Comparison of ENCODE assay signal across 20 mouse cellular contexts in the genomic region with DNA sequence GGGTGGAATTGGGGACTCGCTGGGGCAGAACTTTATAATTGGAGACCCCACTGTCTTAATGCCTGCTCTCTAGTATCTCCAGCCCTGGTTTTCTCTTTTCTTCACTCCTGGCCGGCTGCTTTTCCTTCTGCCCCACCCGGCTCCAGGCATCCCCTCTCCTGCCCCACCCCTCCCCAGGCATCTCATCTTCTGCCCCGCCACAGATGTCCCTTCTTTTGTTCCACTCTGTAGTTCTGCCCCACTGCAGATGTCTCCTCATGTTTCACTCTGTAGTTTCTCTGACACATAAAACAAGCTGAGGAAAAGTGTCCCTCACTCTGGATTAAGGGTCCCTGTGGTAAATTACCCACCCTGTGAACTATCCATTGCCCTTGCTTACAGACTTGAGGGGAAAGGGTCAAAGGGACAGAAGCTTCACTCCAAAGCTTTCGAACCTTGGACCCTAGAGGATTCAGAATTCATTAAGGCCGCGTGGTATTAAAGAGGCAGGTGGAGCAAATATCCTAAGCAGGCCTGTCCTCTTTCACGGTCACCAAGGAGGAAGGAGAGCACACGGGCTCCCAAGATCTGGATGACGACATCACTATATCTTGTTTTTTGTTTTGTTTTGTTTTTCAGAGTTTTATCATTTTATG. TPM values are rescaled to one million over a fixed set of nuclear protein-coding genes. Genes with fewer than 3 reads are reported as not detected.
DNase-seq lines count a peak whose midpoint lies in the region; ATAC-seq and TF ChIP-seq lines count a peak whose summit lies in the region.
"Had no signal": no experiment of that assay in that cellular context is flagged by ENCODE, and none has a peak within 500 bp of the region (broad histone marks: within the 10 kb centered on the region; RNA-seq: fewer than 3 reads in every experiment).

No protein-coding gene starts in this region.

- no peak overlapping the region for H3ac ChIP-seq in myocyte (ENCODE audit: control insufficient read depth, insufficient read length)

- no peaks in the 10 kb centered on the region for H3K27me3 ChIP-seq in kidney, embryonic 14.5 days (ENCODE audit: control insufficient read depth, insufficient read depth, low read length)
- no peaks in the 10 kb centered on the region for H3K27me3 ChIP-seq in myocyte (ENCODE audit: control insufficient read depth, insufficient read depth, insufficient read length)
- H3K27me3 ChIP-seq in heart, embryonic 11.5 days (ENCODE audit: control insufficient read depth, insufficient read depth, low read length) = no peaks in the 10 kb centered on the region
- H3K27me3 ChIP-seq: heart, embryonic 15.5 days; hindbrain, embryonic 15.5 days had no signal

- intact Hi-C loops in left cerebral cortex, postnatal 36 days (cut with DNase I) = no loop called here

- no peak for TF ChIP-seq POLR2A in myocyte (IDR thresholded peaks at IDR 0.05; ENCODE audit: insufficient read length, low read depth)

- no peaks in the 10 kb centered on the region for H3K4me1 ChIP-seq in kidney, embryonic 14.5 days (ENCODE audit: control insufficient read depth, insufficient read depth, low read length)
- H3K4me1 ChIP-seq in heart, embryonic 11.5 days (ENCODE audit: control insufficient read depth, insufficient read depth, low read length) = no peaks in the 10 kb centered on the region
- H3K4me1 ChIP-seq: hindbrain, embryonic 15.5 days had no signal

- no peak overlapping the region for H3K27ac ChIP-seq in kidney, embryonic 14.5 days (ENCODE audit: low read depth, low read length)
- H3K27ac ChIP-seq in heart, embryonic 11.5 days (ENCODE audit: low read depth, low read length) = no peak overlapping the region
- H3K27ac ChIP-seq: embryonic facial prominence, embryonic 10.5 days; forebrain, embryonic 10.5 days; gastrocnemius, adult 2 months; heart, embryonic 15.5 days; hindbrain, embryonic 15.5 days had no signal

- peak; percentile 64 for ATAC-seq in kidney, embryonic 14.5 days (ENCODE audit: low FRiP score, low TSS enrichment)
- ATAC-seq in heart, embryonic 11.5 days (replicated peaks; ENCODE audit: insufficient number of reproducible peaks, low FRiP score, low TSS enrichment) = no peak
- ATAC-seq: forebrain, embryonic 14.5 days had no signal

- WGBS in kidney, embryonic 14.5 days = 48% methylated on average over 10 of the region's 10 CpGs
- 77% methylated on average over 10 of the region's 10 CpGs for WGBS in heart, embryonic 11.5 days (ENCODE audit: insufficient replicate concordance)

- peak; percentile 21 to 35 for DNase-seq in kidney, adult 8-10 months
- DNase-seq in kidney, adult 18-20 months = no peak
- DNase-seq in ES-CJ7 (ENCODE audit: low read depth, low spot score) = peak; percentile 38
- no peak for DNase-seq in left cerebral cortex, postnatal 36 days (ENCODE audit: low spot score in 2 of 2)
- DNase-seq: adrenal gland, adult 8-10 months; adrenal gland, postnatal 36 days; cerebellum, adult 2 months; cerebellum, postnatal 10 days; gastrocnemius, adult 2 months; gastrocnemius, postnatal 25 days; heart, postnatal 14 days had no signal

- no peak overlapping the region for H3K4me2 ChIP-seq in kidney, embryonic 14.5 days (replicated peaks; ENCODE audit: low read depth, low read length)
- H3K4me2 ChIP-seq in myocyte (ENCODE audit: low read depth) = peak overlapping the region; percentile 10
- H3K4me2 ChIP-seq in heart, embryonic 11.5 days = no peak overlapping the region
- H3K4me2 ChIP-seq: heart, embryonic 15.5 days; hindbrain, embryonic 15.5 days had no signal

- no peaks in the 10 kb centered on the region for H3K36me3 ChIP-seq in kidney, embryonic 14.5 days (ENCODE audit: control insufficient read depth, insufficient read depth, low read length)
- H3K36me3 ChIP-seq in myocyte (ENCODE audit: control insufficient read depth, insufficient read depth) = no peaks in the 10 kb centered on the region
- no peaks in the 10 kb centered on the region for H3K36me3 ChIP-seq in heart, embryonic 11.5 days (ENCODE audit: control insufficient read depth, insufficient read depth, low read length)
- H3K36me3 ChIP-seq: embryonic facial prominence, embryonic 10.5 days; forebrain, embryonic 10.5 days; heart, embryonic 15.5 days; hindbrain, embryonic 15.5 days had no signal

- no peak overlapping the region for H3K4me3 ChIP-seq in kidney, embryonic 14.5 days (ENCODE audit: low read length)
- no peak overlapping the region for H3K4me3 ChIP-seq in myocyte
- H3K4me3 ChIP-seq in heart, embryonic 11.5 days (ENCODE audit: low read depth, low read length) = no peak overlapping the region
- H3K4me3 ChIP-seq: embryonic facial prominence, embryonic 10.5 days; erythroblast, embryonic 14.5 days; forebrain, embryonic 10.5 days; gastrocnemius, adult 2 months; heart, embryonic 15.5 days; hindbrain, embryonic 15.5 days had no signal

- H3K9ac ChIP-seq in kidney, embryonic 14.5 days (ENCODE audit: low read depth, low read length) = no peak overlapping the region
- H3K9ac ChIP-seq in heart, embryonic 11.5 days (ENCODE audit: low read depth, low read length) = no peak overlapping the region
- H3K9ac ChIP-seq: heart, embryonic 15.5 days; hindbrain, embryonic 15.5 days had no signal

- H3K79me2 ChIP-seq in myocyte (ENCODE audit: control insufficient read depth, insufficient read depth) = no peaks in the 10 kb centered on the region

- no peaks in the 10 kb centered on the region for H3K9me3 ChIP-seq in kidney, embryonic 14.5 days (ENCODE audit: control insufficient read depth, low read length)
- H3K9me3 ChIP-seq in heart, embryonic 11.5 days (replicated peaks; ENCODE audit: control insufficient read depth, low read length) = no peaks in the 10 kb centered on the region
- H3K9me3 ChIP-seq: embryonic facial prominence, embryonic 10.5 days; forebrain, embryonic 10.5 days; heart, embryonic 15.5 days; hindbrain, embryonic 15.5 days had no signal

TF ChIP-seq in myocyte, 11 proteins besides CTCF, POLR2A, EP300 and RAD21:
- no peak for TF ChIP-seq TCF3 (IDR thresholded peaks at IDR 0.05; ENCODE audit: insufficient read length, low read depth)
- TF ChIP-seq TCF12 (IDR thresholded peaks at IDR 0.05; ENCODE audit: insufficient read depth, poor library complexity, severe bottlenecking) = no peak
- no peak for TF ChIP-seq SRF (IDR thresholded peaks at IDR 0.05; ENCODE audit: control insufficient read depth, insufficient read length, low read depth)
- no peak for TF ChIP-seq REST (IDR thresholded peaks at IDR 0.05; ENCODE audit: insufficient read depth, insufficient read length)
- TF ChIP-seq E2F4 (IDR thresholded peaks at IDR 0.05; ENCODE audit: insufficient read depth) = no peak
- TF ChIP-seq CEBPB (IDR thresholded peaks at IDR 0.05; ENCODE audit: insufficient read depth, poor library complexity, severe bottlenecking) = no peak
- TF ChIP-seq MYOD1 (IDR thresholded peaks at IDR 0.05; ENCODE audit: control insufficient read depth in 1 of 3, insufficient read length in 2 of 3, low read depth in 2 of 3) = no peak
- TF ChIP-seq MAX (IDR thresholded peaks at IDR 0.05; ENCODE audit: low read depth) = no peak
- no peak for TF ChIP-seq POLR2AphosphoS2 (IDR thresholded peaks at IDR 0.05; ENCODE audit: insufficient read length, low read depth)
- no peak for TF ChIP-seq USF1 (IDR thresholded peaks at IDR 0.05; ENCODE audit: low read depth)
- no peak for TF ChIP-seq MYOG (IDR thresholded peaks at IDR 0.05; ENCODE audit: control insufficient read depth in 1 of 3, insufficient read depth in 1 of 3, insufficient read length in 2 of 3, low read depth in 2 of 3)

RNA-seq across cellular contexts. Expression of a gene that starts 7.8 kb away (rescaled TPM):
- polyA plus RNA-seq in kidney, embryonic 14.5 days (2014; fragmentation: Nextera tagmentation; extraction: Ambion mirVana) = 25.7 and 31.2 TPM in 2 replicates
- polyA plus RNA-seq in myocyte (2012; fragmentation: generic; extraction: Trizol) = 17.0 TPM
- 1 to 10 TPM; 1.4 to 2.5 TPM for total RNA-seq in left cerebral cortex, postnatal 36 days (2021)
- polyA plus RNA-seq in heart, embryonic 11.5 days (2014; fragmentation: Nextera tagmentation; extraction: Ambion mirVana) = 17.6 and 18.0 TPM in 2 replicates
- total RNA-seq: gastrocnemius, adult 2 months had no signal

RNA-seq across cellular contexts. Expression of a gene that starts 15.7 kb away (rescaled TPM):
- polyA plus RNA-seq in kidney, embryonic 14.5 days (2014; fragmentation: Nextera tagmentation; extraction: Ambion mirVana) = 80.1 and 92.5 TPM in 2 replicates
- 59.8 TPM for polyA plus RNA-seq in myocyte (2012; fragmentation: generic; extraction: Trizol)
- total RNA-seq in left cerebral cortex, postnatal 36 days (2021) = 10 to 100 TPM; 80.9 to 86.8 TPM
- 56.3 and 64.3 TPM in 2 replicates for polyA plus RNA-seq in heart, embryonic 11.5 days (2014; fragmentation: Nextera tagmentation; extraction: Ambion mirVana)

RNA-seq across cellular contexts. Expression of a gene that starts 17.2 kb away (rescaled TPM):
- polyA plus RNA-seq in kidney, embryonic 14.5 days (2014; fragmentation: Nextera tagmentation; extraction: Ambion mirVana) = 482 and 508 TPM in 2 replicates
- polyA plus RNA-seq in myocyte (2012; fragmentation: generic; extraction: Trizol) = 365 TPM
- 100 to 1,000 TPM; 159 to 185 TPM for total RNA-seq in left cerebral cortex, postnatal 36 days (2021)
- polyA plus RNA-seq in heart, embryonic 11.5 days (2014; fragmentation: Nextera tagmentation; extraction: Ambion mirVana) = 428 and 447 TPM in 2 replicates

RNA-seq across cellular contexts. Expression of a gene that starts 25.1 kb away (rescaled TPM):
- 75.0 and 108 TPM in 2 replicates for polyA plus RNA-seq in kidney, embryonic 14.5 days (2014; fragmentation: Nextera tagmentation; extraction: Ambion mirVana)
- 84.7 TPM for polyA plus RNA-seq in myocyte (2012; fragmentation: generic; extraction: Trizol)
- 10 to 100 TPM; 54.9 to 61.3 TPM for total RNA-seq in left cerebral cortex, postnatal 36 days (2021)
- 72.5 and 90.8 TPM in 2 replicates for polyA plus RNA-seq in heart, embryonic 11.5 days (2014; fragmentation: Nextera tagmentation; extraction: Ambion mirVana)

RNA-seq across cellular contexts. Expression of a gene that starts 32.1 kb away (rescaled TPM):
- 0.86 and 0.92 TPM in 2 replicates for polyA plus RNA-seq in kidney, embryonic 14.5 days (2014; fragmentation: Nextera tagmentation; extraction: Ambion mirVana)
- 2.3 TPM for polyA plus RNA-seq in myocyte (2012; fragmentation: generic; extraction: Trizol)
- total RNA-seq in left cerebral cortex, postnatal 36 days (2021) = 10 to 100 TPM; 52.3 to 53.7 TPM
- polyA plus RNA-seq in heart, embryonic 11.5 days (2014; fragmentation: Nextera tagmentation; extraction: Ambion mirVana) = 0.15 and 0.31 TPM in 2 replicates
- polyA plus RNA-seq: erythroblast, embryonic 14.5 days had no signal

Comparison
In these comparisons a context has a peak if more than half of its experiments do, and no peak if none do; other contexts are left out.
1. DNase-seq: peak in kidney, adult 8-10 months (2 of 2) and ES-CJ7 (single experiment); none in kidney, adult 18-20 months (single experiment) and left cerebral cortex, postnatal 36 days (0 of 2).